Mouse (Mus musculus): Measurements from ENCODE around the gene Iqgap1. TPM values are rescaled to one million over a fixed set of nuclear protein-coding genes. Genes with fewer than 3 reads are reported as not detected.
A peak's percentile ranks its signal among the peaks of the same experiment; 100 is the strongest.

The Iqgap1 gene
- total and polyA plus RNA-seq, 3 experiments: 20.6 to 87.9 (median 58.8) TPM

DNA sequence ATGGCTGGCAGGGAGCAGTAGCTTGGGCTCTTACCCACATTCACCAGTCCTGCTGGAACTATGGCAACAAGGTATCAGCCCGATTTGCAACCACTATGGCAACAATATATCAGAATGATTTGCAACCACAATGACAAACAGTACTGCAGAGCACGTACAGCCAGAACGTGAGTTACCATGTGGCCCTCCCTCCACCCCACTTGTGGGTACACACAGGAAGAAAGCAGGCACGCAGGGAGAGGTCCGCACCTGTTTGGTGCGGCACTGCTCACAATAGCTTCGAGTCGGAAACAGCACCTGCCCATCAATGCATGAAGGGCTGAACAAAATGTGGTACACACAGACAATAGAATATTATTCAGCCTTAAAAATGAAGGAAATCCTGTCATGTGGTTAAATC lies 107.3 kb downstream of the Iqgap1 start:
- peaks cover 0 to 10% of the 10 kb centered on the region in 2 experiments; a peak in 2 of 4 replicates for H3K4me1 ChIP-seq (ENCODE audit: control insufficient read depth in 1 of 2, insufficient read depth in 2 of 2, low read length in 2 of 2)
- no peak for DNase-seq (ENCODE audit: low read depth, low spot score)
- H3K36me3 ChIP-seq (ENCODE audit: control insufficient read depth in 1 of 2, insufficient read depth in 2 of 2, low read length in 2 of 2): peaks cover 5 to 7% of the 10 kb centered on the region in 2 experiments; a peak in 3 of 4 replicates

DNA sequence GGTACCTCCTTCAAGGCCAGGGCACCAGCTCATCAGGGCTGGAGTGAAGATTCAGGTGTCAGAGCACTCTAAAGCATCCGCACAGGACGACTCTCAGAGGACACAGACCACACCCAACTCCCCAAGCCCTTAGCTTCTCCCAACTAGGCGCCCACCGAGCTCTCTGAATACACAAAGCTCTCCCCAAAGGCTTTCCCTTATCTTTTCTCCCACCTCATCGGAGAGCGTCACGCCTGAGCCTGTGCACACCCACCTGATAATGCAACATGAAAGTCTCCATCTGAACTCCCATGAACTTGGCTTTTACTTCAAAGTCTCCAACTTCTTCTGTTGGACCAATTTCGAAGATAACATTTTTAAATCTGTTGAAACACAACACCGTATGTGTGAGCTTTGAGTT lies 109.0 kb downstream of the Iqgap1 start:
- peaks cover 0 to 10% of the 10 kb centered on the region in 2 experiments; a peak in 2 of 4 replicates for H3K4me1 ChIP-seq (ENCODE audit: control insufficient read depth in 1 of 2, insufficient read depth in 2 of 2, low read length in 2 of 2)
- no peak for DNase-seq (ENCODE audit: low read depth, low spot score)
- no peak overlapping the region for H3K4me3 ChIP-seq (ENCODE audit: control insufficient read depth in 1 of 2, insufficient read depth in 1 of 2, low read depth in 2 of 2, low read length in 2 of 2)
- no peak for TF ChIP-seq POLR2AphosphoS5 (IDR thresholded peaks at IDR 0.05; ENCODE audit: borderline replicate concordance, low read depth, low read length)
- no peak overlapping the region for H3K9ac ChIP-seq (ENCODE audit: control insufficient read depth, low read depth, low read length, poor library complexity, severe bottlenecking)
- no peak overlapping the region for H3K27ac ChIP-seq (ENCODE audit: control insufficient read depth, low read depth, low read length)
- no peaks in the 10 kb centered on the region for H3K27me3 ChIP-seq (ENCODE audit: control insufficient read depth in 1 of 2, insufficient read depth in 2 of 2, low read length in 2 of 2)
- no peaks in the 10 kb centered on the region for H3K79me2 ChIP-seq (ENCODE audit: control insufficient read depth, insufficient read depth, low read length, poor library complexity)
- H3K9me3 ChIP-seq (replicated peaks; ENCODE audit: insufficient read depth, low read length): no peaks in the 10 kb centered on the region
- H3K36me3 ChIP-seq (ENCODE audit: control insufficient read depth in 1 of 2, insufficient read depth in 2 of 2, low read length in 2 of 2): peaks cover 2 to 5% of the 10 kb centered on the region in 2 experiments; a peak in 3 of 4 replicates

More for the DNA sequence above, 107.3 kb downstream of the Iqgap1 start:
- no peaks in the 10 kb centered on the region for H3K9me3 ChIP-seq (replicated peaks; ENCODE audit: insufficient read depth, low read length)
- H3K27ac ChIP-seq (ENCODE audit: control insufficient read depth, low read depth, low read length): no peak overlapping the region
- H3K27me3 ChIP-seq (ENCODE audit: control insufficient read depth in 1 of 2, insufficient read depth in 2 of 2, low read length in 2 of 2): no peaks in the 10 kb centered on the region
- no peaks in the 10 kb centered on the region for H3K79me2 ChIP-seq (ENCODE audit: control insufficient read depth, insufficient read depth, low read length, poor library complexity)
- no peak overlapping the region for H3K9ac ChIP-seq (ENCODE audit: control insufficient read depth, low read depth, low read length, poor library complexity, severe bottlenecking)
- no peak overlapping the region for H3K4me3 ChIP-seq (ENCODE audit: control insufficient read depth in 1 of 2, insufficient read depth in 1 of 2, low read depth in 2 of 2, low read length in 2 of 2)
- no peak for TF ChIP-seq E2F4 (IDR thresholded peaks at IDR 0.05; ENCODE audit: borderline replicate concordance, low read depth, low read length)
- no peak for TF ChIP-seq MXI1 (IDR thresholded peaks at IDR 0.05; ENCODE audit: low read depth, low read length)
- no peak for TF ChIP-seq MYB (IDR thresholded peaks at IDR 0.05; ENCODE audit: low read depth, low read length)

DNA sequence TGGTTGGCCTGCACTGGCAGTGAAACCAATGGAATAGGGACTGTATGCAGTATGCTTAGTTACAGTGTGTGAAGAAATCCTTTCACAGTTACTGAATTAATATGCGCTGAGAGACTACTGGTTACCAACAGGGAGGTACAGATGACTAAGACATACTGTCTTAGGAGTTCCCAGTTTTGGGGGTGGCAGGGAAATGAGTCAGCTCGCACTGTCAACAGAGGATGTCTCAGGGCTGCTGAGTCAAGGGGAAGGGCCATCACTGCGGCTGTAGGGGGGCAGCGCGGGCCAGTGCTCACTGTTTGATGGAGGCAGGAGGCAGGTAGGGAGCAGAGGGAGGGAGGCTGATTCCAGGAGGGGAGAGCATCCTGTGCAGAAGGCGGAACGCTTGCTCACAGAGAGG lies 110.5 kb downstream of the Iqgap1 start:
- Histone ChIP-seq H3K27ac (ENCODE audit: control insufficient read depth, low read depth, low read length) (peak overlapping the region; percentile 26; the same call in 1 of the 2 replicates), H3K79me2 (ENCODE audit: control insufficient read depth, insufficient read depth, low read length, poor library complexity) (no peaks in the 10 kb centered on the region), H3K4me3 (ENCODE audit: control insufficient read depth in 1 of 2, insufficient read depth in 1 of 2, low read depth in 2 of 2, low read length in 2 of 2) (no peak overlapping the region), H3K27me3 (ENCODE audit: control insufficient read depth in 1 of 2, insufficient read depth in 2 of 2, low read length in 2 of 2) (no peaks in the 10 kb centered on the region), H3K9me3 (replicated peaks; ENCODE audit: insufficient read depth, low read length) (no peaks in the 10 kb centered on the region), H3K36me3 (ENCODE audit: control insufficient read depth in 1 of 2, insufficient read depth in 2 of 2, low read length in 2 of 2) (peaks cover 2 to 9% of the 10 kb centered on the region in 2 experiments), H3K4me1 (ENCODE audit: control insufficient read depth in 1 of 2, insufficient read depth in 2 of 2, low read length in 2 of 2) (peaks cover 0 to 13% of the 10 kb centered on the region in 2 experiments; a peak in 2 of 4 replicates), H3K9ac (ENCODE audit: control insufficient read depth, low read depth, low read length, poor library complexity, severe bottlenecking) (no peak overlapping the region)
- peak; percentile 81 for DNase-seq (ENCODE audit: low read depth, low spot score)
- TF ChIP-seq ETS1 (IDR thresholded peaks at IDR 0.05; ENCODE audit: low read depth, low read length): peak; percentile 15; the same call in 1 of the 2 replicates
- TF ChIP-seq MAZ (IDR thresholded peaks at IDR 0.05; ENCODE audit: low read depth, low read length): no peak

DNA sequence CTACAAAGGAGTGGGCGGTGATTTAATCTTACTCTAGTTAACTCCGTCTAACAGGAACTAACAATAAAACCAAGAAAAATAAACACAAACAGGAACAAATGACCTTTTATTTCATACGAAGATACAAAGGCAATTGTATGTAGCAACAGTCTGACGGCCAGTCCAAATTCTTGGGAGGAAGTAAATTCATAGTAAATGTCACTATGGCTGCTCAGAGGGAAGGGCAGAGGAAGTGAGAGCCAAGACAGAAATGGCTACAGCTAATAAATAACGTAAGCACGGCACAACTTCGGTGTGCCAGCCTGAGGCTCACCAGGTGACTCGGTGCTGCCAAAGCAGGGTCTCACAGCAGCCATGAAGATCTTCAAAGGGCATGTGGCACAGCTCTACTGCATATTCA lies 114.3 kb downstream of the Iqgap1 start:
- peaks cover 0 to 9% of the 10 kb centered on the region in 2 experiments for H3K36me3 ChIP-seq (ENCODE audit: control insufficient read depth in 1 of 2, insufficient read depth in 2 of 2, low read length in 2 of 2)

More for the DNA sequence above, 114.3 kb downstream of the Iqgap1 start:
- H3K9ac ChIP-seq (ENCODE audit: control insufficient read depth, low read depth, low read length, poor library complexity, severe bottlenecking): no peak overlapping the region
- H3K27me3 ChIP-seq (ENCODE audit: control insufficient read depth in 1 of 2, insufficient read depth in 2 of 2, low read length in 2 of 2): no peaks in the 10 kb centered on the region
- peaks cover 0 to 13% of the 10 kb centered on the region in 2 experiments; a peak in 2 of 4 replicates for H3K4me1 ChIP-seq (ENCODE audit: control insufficient read depth in 1 of 2, insufficient read depth in 2 of 2, low read length in 2 of 2)
- H3K9me3 ChIP-seq (replicated peaks; ENCODE audit: insufficient read depth, low read length): no peaks in the 10 kb centered on the region
- no peak for DNase-seq (ENCODE audit: low read depth, low spot score)
- H3K79me2 ChIP-seq (ENCODE audit: control insufficient read depth, insufficient read depth, low read length, poor library complexity): no peaks in the 10 kb centered on the region
- no peak overlapping the region for H3K27ac ChIP-seq (ENCODE audit: control insufficient read depth, low read depth, low read length)
- no peak overlapping the region for H3K4me3 ChIP-seq (ENCODE audit: control insufficient read depth in 1 of 2, insufficient read depth in 1 of 2, low read depth in 2 of 2, low read length in 2 of 2)
- no peak for TF ChIP-seq MAZ (IDR thresholded peaks at IDR 0.05; ENCODE audit: low read depth, low read length)
- no peak for TF ChIP-seq NRF1 (IDR thresholded peaks at IDR 0.05; ENCODE audit: insufficient read depth, low read depth, low read length, poor library complexity, severe bottlenecking)

Measured in MEL (cell line).